Mouse (Mus musculus) limb, embryonic 11.5 days (tissue): ENCODE data around the gene Flt3. TPM values are rescaled to one million over a fixed set of nuclear protein-coding genes. Genes with fewer than 3 reads are reported as not detected.
A peak's percentile ranks its signal among the peaks of the same experiment; 100 is the strongest.

Experiments
- ATAC-seq: fragments of 200-750 bp; cut with Nextera tagmentation; 2 replicates; pipeline ENCODE4 v1.8.0; 2017; ENCODE audit warnings: low read depth; ENCODE audit not compliant: insufficient number of reproducible peaks, low FRiP score, low TSS enrichment
- DNase-seq: peaks from one replicate; pipeline ENCODE4 v3.0.0-alpha.2; 2015; ENCODE audit warnings: low spot score
- H3K27ac ChIP-seq: fragments of 300-500 bp; sonication (generic); replicated peaks from 2 replicates; pipeline ENCODE4 v1.5.1; 2014; ENCODE audit warnings: low read depth, mild to moderate bottlenecking, low read length
- H3K27me3 ChIP-seq: fragments of 300-500 bp; sonication (generic); 2 replicates; pipeline ENCODE4 v1.6.1; 2014; ENCODE audit warnings: mild to moderate bottlenecking, low read length, mixed read lengths; ENCODE audit not compliant: control insufficient read depth, insufficient read depth
- H3K36me3 ChIP-seq: fragments of 300-500 bp; sonication (generic); 2 replicates; pipeline ENCODE4 v1.6.1; 2014; ENCODE audit warnings: mild to moderate bottlenecking, low read length, moderate library complexity, mixed read lengths; ENCODE audit not compliant: control insufficient read depth, insufficient read depth
- H3K4me1 ChIP-seq: fragments of 300-500 bp; sonication (generic); 2 replicates; pipeline ENCODE4 v1.6.1; 2014; ENCODE audit warnings: low read length, mixed read lengths; ENCODE audit not compliant: control insufficient read depth, insufficient read depth
- H3K4me2 ChIP-seq: fragments of 300-500 bp; sonication (generic); 2 replicates; pipeline ENCODE4 v1.6.1; 2014; ENCODE audit warnings: low read depth, mild to moderate bottlenecking, moderate library complexity; ENCODE audit not compliant: severe bottlenecking
- H3K4me3 ChIP-seq: fragments of 300-500 bp; sonication (generic); 2 replicates; pipeline ENCODE4 v1.5.1; 2014; ENCODE audit warnings: low read depth, low read length
- H3K9ac ChIP-seq: fragments of 300-500 bp; sonication (generic); 2 replicates; pipeline ENCODE4 v1.6.1; 2014; ENCODE audit warnings: mild to moderate bottlenecking, low read length
- H3K9me3 ChIP-seq: fragments of 300-500 bp; sonication (generic); 2 replicates; pipeline ENCODE4 v1.6.1; 2016; ENCODE audit warnings: low read length; ENCODE audit not compliant: control insufficient read depth
- WGBS: fragments of 180-500 bp; shearing (Covaris S2); extraction: QIAGEN DNeasy Blood & Tissue Kit; methylation state at CpG from one replicate; pipeline ENCODE4 v1.1.7; 2014; 5-methylcytosine and 5-hydroxymethylcytosine counted together
- polyA plus RNA-seq: library from polyadenylated mRNA; unstranded; fragments of >200 nt; fragmentation: Nextera tagmentation; extraction: Ambion mirVana; gene quantifications from 2 replicates; pipeline ENCODE4 v1.2.1, GENCODE M21; 2014

Gene Flt3
- polyA plus RNA-seq, 1 experiment from 2014 or later = 0.08 TPM

GRCm38 (mm10) chr5:147302746-147303400 is 97.4 kb downstream of the Flt3 start:
- 9% methylated on average over 13 of the region's 13 CpGs for WGBS
- H3K36me3 ChIP-seq = no peaks in the 10 kb centered on the region
- no peak overlapping the region for H3K4me3 ChIP-seq
- no peak overlapping the region for H3K4me2 ChIP-seq
- no peak for ATAC-seq
- peaks cover 91% of the 10 kb centered on the region for H3K27me3 ChIP-seq
- no peak overlapping the region for H3K27ac ChIP-seq
- H3K9me3 ChIP-seq = no peaks in the 10 kb centered on the region
- H3K4me1 ChIP-seq = peaks cover 31% of the 10 kb centered on the region
- peak; percentile 50 for DNase-seq
- no peak overlapping the region for H3K9ac ChIP-seq

- H3K9me3 ChIP-seq = no peaks in the 10 kb centered on the region
- no peak overlapping the region for H3K9ac ChIP-seq
- no peak overlapping the region for H3K4me3 ChIP-seq
- H3K27me3 ChIP-seq = peaks cover 88% of the 10 kb centered on the region
- H3K4me1 ChIP-seq = peaks cover 29% of the 10 kb centered on the region
- ATAC-seq = no peak
- H3K4me2 ChIP-seq = no peak overlapping the region
- no peaks in the 10 kb centered on the region for H3K36me3 ChIP-seq
- peak; percentile 35 for DNase-seq
- no peak overlapping the region for H3K27ac ChIP-seq
- WGBS = 23% methylated on average over 8 of the region's 8 CpGs
Measured at GRCm38 (mm10) chr5:147302141-147302540, 98.1 kb downstream of the Flt3 start.

- Histone ChIP-seq H3K9me3 (no peaks in the 10 kb centered on the region), H3K27ac (no peak overlapping the region), H3K4me3 (no peak overlapping the region), H3K4me1 (peaks cover 25% of the 10 kb centered on the region), H3K36me3 (no peaks in the 10 kb centered on the region), H3K9ac (no peak overlapping the region), H3K27me3 (peaks cover 84% of the 10 kb centered on the region), H3K4me2 (no peak overlapping the region)
- ATAC-seq (no peak), DNase-seq (peak; percentile 65)
- WGBS = 9% methylated on average over 10 of the region's 10 CpGs
Measured at GRCm38 (mm10) chr5:147301781-147302070, 98.6 kb downstream of the Flt3 start.

- 7% methylated on average over 21 of the region's 21 CpGs for WGBS
- Histone ChIP-seq H3K36me3 (no peaks in the 10 kb centered on the region), H3K9me3 (no peaks in the 10 kb centered on the region), H3K27me3 (peaks cover 78% of the 10 kb centered on the region), H3K4me1 (peaks cover 22% of the 10 kb centered on the region), H3K4me3 (no peak overlapping the region), H3K9ac (no peak overlapping the region), H3K27ac (no peak overlapping the region), H3K4me2 (no peak overlapping the region)
- ATAC-seq = no peak
- peak; percentile 57 for DNase-seq
Measured at GRCm38 (mm10) chr5:147300917-147301780, 99.1 kb downstream of the Flt3 start.

GRCm38 (mm10) chr5:147300001-147300363 is 100.3 kb downstream of the Flt3 start:
- Histone ChIP-seq H3K4me2 (peak overlapping the region; percentile 41), H3K4me3 (peak overlapping the region; percentile 12; the same call in 1 of the 2 replicates), H3K36me3 (no peaks in the 10 kb centered on the region), H3K9ac (no peak overlapping the region), H3K27me3 (peaks cover 72% of the 10 kb centered on the region), H3K4me1 (peaks cover 17% of the 10 kb centered on the region), H3K9me3 (no peaks in the 10 kb centered on the region), H3K27ac (no peak overlapping the region)
- ATAC-seq (0 out of 2 replicates have a peak, but pooled peaks have one; percentile 3), DNase-seq (peak; percentile 30)
- WGBS = 12% methylated on average over 4 of the region's 4 CpGs

GRCm38 (mm10) chr5:147299255-147300000 is 100.9 kb downstream of the Flt3 start:
- H3K27ac ChIP-seq = no peak overlapping the region
- H3K4me3 ChIP-seq = peak overlapping the region; percentile 12; the same call in 1 of the 2 replicates
- H3K27me3 ChIP-seq = peaks cover 71% of the 10 kb centered on the region
- peak overlapping the region; percentile 41 for H3K4me2 ChIP-seq
- no peak overlapping the region for H3K9ac ChIP-seq
- H3K9me3 ChIP-seq = no peaks in the 10 kb centered on the region
- H3K36me3 ChIP-seq = no peaks in the 10 kb centered on the region
- peak; percentile 45; the same call in 1 of the 2 replicates for ATAC-seq
- WGBS = under 1% methylated on average over 40 of the region's 41 CpGs
- DNase-seq = peak; percentile 80
- H3K4me1 ChIP-seq = peaks cover 17% of the 10 kb centered on the region

- Histone ChIP-seq H3K27ac (no peak overlapping the region), H3K4me3 (no peak overlapping the region), H3K9ac (no peak overlapping the region), H3K9me3 (no peaks in the 10 kb centered on the region), H3K4me1 (peaks cover 17% of the 10 kb centered on the region), H3K4me2 (no peak overlapping the region), H3K36me3 (no peaks in the 10 kb centered on the region), H3K27me3 (peaks cover 64% of the 10 kb centered on the region)
- WGBS = 60% methylated on average over 5 of the region's 5 CpGs
- ATAC-seq (no peak), DNase-seq (no peak)
Measured at GRCm38 (mm10) chr5:147297249-147297648, 103.0 kb downstream of the Flt3 start.

GRCm38 (mm10) chr5:147294121-147294520 is 106.2 kb downstream of the Flt3 start:
- Histone ChIP-seq H3K27me3 (peaks cover 40% of the 10 kb centered on the region), H3K9ac (no peak overlapping the region), H3K9me3 (no peaks in the 10 kb centered on the region), H3K4me2 (no peak overlapping the region), H3K27ac (no peak overlapping the region), H3K4me1 (no peaks in the 10 kb centered on the region), H3K36me3 (no peaks in the 10 kb centered on the region), H3K4me3 (no peak overlapping the region)
- DNase-seq (peak; percentile 64), ATAC-seq (no peak)
- 20% methylated on average over 20 of the region's 20 CpGs for WGBS
